Comparison of ENCODE assay signal across 12 mouse cellular contexts in genomic region chr5:36054498-36054897, GRCm38 (mm10).
A peak's percentile ranks its signal among the peaks of the same experiment; 100 is the strongest.
DNase-seq lines count a peak whose midpoint lies in the region; ATAC-seq and TF ChIP-seq lines count a peak whose summit lies in the region.
"Had no signal": no experiment of that assay in that cellular context is flagged by ENCODE, and none has a peak within 500 bp of the region (broad histone marks: within the 10 kb centered on the region; RNA-seq: fewer than 3 reads in every experiment).

No protein-coding gene starts in this region.

- TF ChIP-seq CTCF in midbrain, postnatal 0 days (IDR thresholded peaks at IDR 0.05) = peak; percentile 33
- TF ChIP-seq CTCF in cortical plate, adult 2 months (IDR thresholded peaks at IDR 0.05; ENCODE audit: extremely low read depth, insufficient read depth, low read length) = 0 out of 2 replicates have a peak, but pooled peaks have one; percentile 13

- 64% methylated on average over 3 of the region's 3 CpGs for WGBS in heart, embryonic 11.5 days (ENCODE audit: insufficient replicate concordance)
- WGBS in midbrain, postnatal 0 days = 67% methylated on average over 3 of the region's 3 CpGs
- 74% methylated on average over 3 of the region's 3 CpGs for WGBS in midbrain, embryonic 10.5 days

- no peak for DNase-seq in heart, postnatal 10 days
- no peak for DNase-seq in midbrain, postnatal 0 days (ENCODE audit: low spot score)
- DNase-seq in midbrain, embryonic 10.5 days (ENCODE audit: low spot score) = no peak
- peak; percentile 10 for DNase-seq in splenic B cell, adult 2 months (ENCODE audit: low read depth, low spot score)
- no peak for DNase-seq in cerebellum, postnatal 25 days
- DNase-seq: cerebellum, adult 9-10 months; gastrocnemius, postnatal 10 days; right cerebral cortex, adult 18-20 months had no signal

- no peak overlapping the region for H3K4me3 ChIP-seq in heart, embryonic 11.5 days (ENCODE audit: low read depth, low read length)
- H3K4me3 ChIP-seq in midbrain, postnatal 0 days (ENCODE audit: low read depth, low read length) = no peak overlapping the region
- no peak overlapping the region for H3K4me3 ChIP-seq in midbrain, embryonic 10.5 days
- no peak overlapping the region for H3K4me3 ChIP-seq in cortical plate, adult 2 months (ENCODE audit: insufficient read depth, low read length)
- H3K4me3 ChIP-seq: lung, embryonic 15.5 days had no signal

- intact Hi-C loops in heart, postnatal 10 days (cut with DNase I) = no loop called here

- H3K4me2 ChIP-seq in heart, embryonic 11.5 days = no peak overlapping the region
- H3K4me2 ChIP-seq in midbrain, postnatal 0 days (ENCODE audit: low read depth, low read length, poor library complexity, severe bottlenecking) = no peak overlapping the region
- H3K4me2 ChIP-seq: lung, embryonic 15.5 days had no signal

- H3K27me3 ChIP-seq in heart, embryonic 11.5 days (ENCODE audit: control insufficient read depth, insufficient read depth, low read length) = peaks cover 6% of the 10 kb centered on the region; the same call in 1 of the 2 replicates
- no peaks in the 10 kb centered on the region for H3K27me3 ChIP-seq in midbrain, postnatal 0 days (ENCODE audit: insufficient read depth, low read length)
- H3K27me3 ChIP-seq in midbrain, embryonic 10.5 days (ENCODE audit: low read depth, poor library complexity, severe bottlenecking) = no peaks in the 10 kb centered on the region
- no peaks in the 10 kb centered on the region; the same call in 1 of the 2 replicates for H3K27me3 ChIP-seq in splenic B cell, adult 2 months (ENCODE audit: control insufficient read depth, insufficient read depth, low read length, poor library complexity, severe bottlenecking)
- H3K27me3 ChIP-seq: lung, embryonic 15.5 days had no signal

- no peaks in the 10 kb centered on the region for H3K36me3 ChIP-seq in heart, embryonic 11.5 days (ENCODE audit: control insufficient read depth, insufficient read depth, low read length)
- H3K36me3 ChIP-seq in midbrain, postnatal 0 days (ENCODE audit: insufficient read depth, low read length) = 0 out of 2 replicates have a peak, but pooled peaks cover 2% of the 10 kb centered on the region
- H3K36me3 ChIP-seq in midbrain, embryonic 10.5 days = peaks cover 17% of the 10 kb centered on the region
- no peaks in the 10 kb centered on the region for H3K36me3 ChIP-seq in splenic B cell, adult 2 months (ENCODE audit: control insufficient read depth, insufficient read depth, low read length, poor library complexity, severe bottlenecking)
- H3K36me3 ChIP-seq: G1E; lung, embryonic 15.5 days had no signal

- H3K9me3 ChIP-seq in heart, embryonic 11.5 days (replicated peaks; ENCODE audit: control insufficient read depth, low read length) = no peaks in the 10 kb centered on the region
- H3K9me3 ChIP-seq in midbrain, postnatal 0 days (ENCODE audit: low read length) = no peaks in the 10 kb centered on the region
- H3K9me3 ChIP-seq in midbrain, embryonic 10.5 days (replicated peaks) = no peaks in the 10 kb centered on the region; the same call in 1 of the 2 replicates
- H3K9me3 ChIP-seq: G1E; lung, embryonic 15.5 days had no signal

- H3K4me1 ChIP-seq in heart, embryonic 11.5 days (ENCODE audit: control insufficient read depth, insufficient read depth, low read length) = no peaks in the 10 kb centered on the region
- H3K4me1 ChIP-seq in midbrain, postnatal 0 days (ENCODE audit: insufficient read depth, low read length) = no peaks in the 10 kb centered on the region
- 0 out of 2 replicates have a peak, but pooled peaks cover 9% of the 10 kb centered on the region for H3K4me1 ChIP-seq in midbrain, embryonic 10.5 days
- peaks cover 2% of the 10 kb centered on the region for H3K4me1 ChIP-seq in cortical plate, adult 2 months (ENCODE audit: control insufficient read depth, insufficient read depth, low read length)
- H3K4me1 ChIP-seq: lung, embryonic 15.5 days had no signal

- ATAC-seq in heart, embryonic 11.5 days (replicated peaks; ENCODE audit: insufficient number of reproducible peaks, low FRiP score, low TSS enrichment) = 0 out of 2 replicates have a peak, but pooled peaks have one; percentile 52
- ATAC-seq in midbrain, postnatal 0 days (ENCODE audit: low FRiP score) = no peak

- no peak for TF ChIP-seq POLR2A in cortical plate, adult 2 months (IDR thresholded peaks at IDR 0.05; ENCODE audit: extremely low read depth, insufficient read depth, low read length)

- H3K27ac ChIP-seq in heart, embryonic 11.5 days (ENCODE audit: low read depth, low read length) = no peak overlapping the region
- no peak overlapping the region for H3K27ac ChIP-seq in midbrain, postnatal 0 days (ENCODE audit: low read depth, low read length)
- H3K27ac ChIP-seq in midbrain, embryonic 10.5 days (replicated peaks) = no peak overlapping the region
- no peak overlapping the region for H3K27ac ChIP-seq in cortical plate, adult 2 months (ENCODE audit: insufficient read depth, low read length)
- H3K27ac ChIP-seq: lung, embryonic 15.5 days had no signal

- H3K9ac ChIP-seq in heart, embryonic 11.5 days (ENCODE audit: low read depth, low read length) = no peak overlapping the region
- H3K9ac ChIP-seq in midbrain, postnatal 0 days (replicated peaks; ENCODE audit: low read length, poor library complexity, severe bottlenecking) = no peak overlapping the region
- H3K9ac ChIP-seq: lung, embryonic 15.5 days had no signal
